Mouse (Mus musculus) adrenal gland, adult 18-20 months (tissue): ENCODE measurements around the gene Catsper3. TPM values are rescaled to one million over a fixed set of nuclear protein-coding genes. Genes with fewer than 3 reads are reported as not detected.

Experiments
- DNase-seq, 2 experiments: peaks; one replicate each; pipeline ENCODE4 v3.0.0; 2021 to 2022; ENCODE audit warnings: low spot score in 2 of 2
- total RNA-seq, 2 experiments: library from RNA; stranded (reverse); gene quantifications; 1 replicate in 1 of 2; 2 replicates in 1 of 2; pipeline ENCODE4 v1.2.3; 2021

Catsper3 gene
- total RNA-seq, 2 experiments from 2014 or later: not detected

DNA sequence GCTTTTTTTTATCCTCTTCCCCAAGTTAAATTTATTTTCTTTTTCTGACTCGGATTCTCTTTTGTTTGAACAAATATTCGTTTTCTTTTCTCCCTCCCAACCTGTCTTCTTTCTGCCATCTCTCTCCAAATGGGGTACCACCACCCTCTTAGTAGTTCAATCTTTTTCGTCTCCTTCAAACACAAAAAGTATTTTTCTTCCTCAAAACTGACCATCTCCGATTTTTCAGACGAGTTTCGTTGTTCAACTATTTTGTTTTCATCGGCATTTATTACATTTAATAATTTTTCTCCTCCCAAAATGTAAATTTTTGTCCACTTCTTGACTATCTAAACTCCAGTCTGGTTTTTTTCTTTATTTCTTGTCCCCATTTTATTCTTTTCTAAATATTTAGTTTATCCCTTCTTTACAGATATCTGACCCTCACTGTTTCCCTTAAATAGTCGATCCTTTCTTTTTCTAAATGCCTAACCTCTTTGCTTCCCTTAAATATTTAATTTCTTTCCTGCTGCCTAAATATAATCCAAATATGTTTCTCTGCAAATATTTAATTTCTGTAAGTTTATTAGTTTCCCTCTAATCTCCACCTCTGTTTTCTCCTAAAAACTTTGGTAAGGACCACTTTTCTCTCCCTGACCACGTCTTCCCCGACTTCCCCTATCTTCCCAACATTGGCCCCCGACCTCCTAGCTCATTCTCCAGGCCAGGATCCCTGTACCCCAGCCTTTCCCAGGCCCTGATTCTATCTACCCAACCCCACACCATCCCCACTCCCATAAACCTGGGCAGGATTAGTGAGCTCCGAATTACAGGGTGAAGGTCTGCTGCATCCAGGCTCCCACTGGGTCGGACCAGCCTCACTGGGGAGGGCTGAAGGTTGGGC lies 42.7 kb downstream of the Catsper3 start:
- no peak for DNase-seq

GRCm38 (mm10) chr13:55827679-55828140 lies 43.3 kb downstream of the Catsper3 start:
- DNase-seq: no peak

GRCm38 (mm10) chr13:55828141-55829017 lies 44.0 kb downstream of the Catsper3 start:
- no peak for DNase-seq

GRCm38 (mm10) chr13:55829018-55829655 lies 44.8 kb downstream of the Catsper3 start:
- no peak for DNase-seq

GRCm38 (mm10) chr13:55830081-55830832 lies 45.9 kb downstream of the Catsper3 start:
- DNase-seq: no peak

DNA sequence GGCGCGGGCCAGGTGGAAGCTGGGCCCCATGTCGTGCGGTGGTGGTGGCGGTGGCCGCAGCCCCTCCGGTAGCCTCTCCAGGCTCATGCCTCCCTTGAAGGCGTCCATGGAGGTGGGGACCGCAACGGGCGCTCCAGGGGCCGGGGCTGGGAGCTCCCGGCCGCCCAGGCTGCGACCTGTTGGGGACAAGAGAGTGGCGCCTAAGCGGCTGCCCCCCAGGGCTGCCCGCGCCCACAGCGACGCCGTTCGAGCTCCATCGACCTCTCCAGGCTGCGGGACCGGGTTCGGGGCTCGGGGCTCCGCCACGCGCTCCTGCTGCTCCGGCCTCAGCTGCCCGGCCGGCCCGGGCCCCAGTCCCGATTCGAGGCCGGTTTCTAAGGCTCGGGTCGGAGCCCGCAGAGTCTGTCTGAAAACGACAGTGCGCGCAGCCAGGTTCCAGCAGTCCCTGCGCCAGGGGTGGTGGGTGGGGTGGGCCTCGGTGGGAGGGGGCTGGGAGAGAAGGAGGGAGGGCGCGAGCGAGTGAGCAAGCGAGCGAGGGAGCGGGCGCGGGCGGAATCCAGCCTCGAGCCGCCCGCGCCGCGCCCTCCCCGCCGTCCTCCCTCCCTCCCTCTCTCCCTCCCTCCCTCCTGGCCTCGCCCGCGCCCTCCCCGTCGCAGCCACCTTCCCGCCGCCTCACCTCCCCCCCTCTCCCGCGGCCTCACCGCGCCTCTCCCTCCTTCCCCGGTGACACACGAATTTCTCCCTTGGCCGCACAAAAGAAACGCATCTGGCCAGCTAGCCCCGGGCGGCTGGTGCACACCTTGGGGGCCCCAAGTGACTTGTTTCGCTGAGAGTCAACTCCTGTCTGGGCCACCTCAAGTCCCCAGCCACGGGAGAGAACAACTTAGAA lies 46.7 kb downstream of the Catsper3 start:
- DNase-seq: no peak

DNA sequence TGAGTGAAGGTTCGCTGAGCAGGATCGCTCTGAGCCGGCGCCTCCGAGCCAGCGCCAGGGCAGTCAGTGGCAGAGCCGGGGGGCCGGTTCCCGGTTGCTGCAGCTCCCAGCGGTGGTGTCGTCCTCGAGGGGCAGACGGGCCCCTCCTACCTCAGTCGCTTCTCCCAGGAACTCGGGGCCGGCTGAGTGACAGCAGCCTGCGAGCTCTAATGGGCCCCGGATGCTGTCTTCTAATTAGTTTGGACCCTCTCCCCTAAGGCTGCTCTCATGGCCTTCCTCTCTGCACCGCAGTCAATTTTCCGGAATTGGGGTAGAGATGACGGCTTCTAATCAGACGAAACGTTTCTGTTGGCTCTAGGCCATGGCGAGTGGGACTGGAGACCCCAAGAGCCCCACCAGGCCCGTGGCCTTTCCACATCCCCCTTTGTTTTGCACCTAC lies 47.4 kb downstream of the Catsper3 start:
- DNase-seq: no peak

DNA sequence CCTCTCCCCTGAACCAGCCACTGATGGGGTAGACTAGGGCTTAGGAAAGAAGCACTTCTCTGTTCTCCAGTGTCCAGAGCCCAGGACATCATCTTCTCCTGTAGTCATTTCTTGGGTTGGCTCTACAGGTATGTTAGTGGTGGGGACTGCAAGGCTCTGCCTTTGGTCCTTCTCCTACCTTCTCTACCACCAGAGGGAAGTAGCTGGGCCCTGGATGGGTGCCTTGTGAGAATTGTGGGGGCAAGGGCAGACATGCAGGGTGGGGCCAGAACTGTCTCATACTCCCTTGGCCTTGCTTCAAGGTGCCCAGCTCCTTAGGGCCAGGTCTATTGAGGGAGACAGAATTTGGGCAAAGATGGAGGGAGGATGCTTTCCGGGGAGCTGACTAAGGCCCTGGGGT lies 48.2 kb downstream of the Catsper3 start:
- DNase-seq: no peak

DNA sequence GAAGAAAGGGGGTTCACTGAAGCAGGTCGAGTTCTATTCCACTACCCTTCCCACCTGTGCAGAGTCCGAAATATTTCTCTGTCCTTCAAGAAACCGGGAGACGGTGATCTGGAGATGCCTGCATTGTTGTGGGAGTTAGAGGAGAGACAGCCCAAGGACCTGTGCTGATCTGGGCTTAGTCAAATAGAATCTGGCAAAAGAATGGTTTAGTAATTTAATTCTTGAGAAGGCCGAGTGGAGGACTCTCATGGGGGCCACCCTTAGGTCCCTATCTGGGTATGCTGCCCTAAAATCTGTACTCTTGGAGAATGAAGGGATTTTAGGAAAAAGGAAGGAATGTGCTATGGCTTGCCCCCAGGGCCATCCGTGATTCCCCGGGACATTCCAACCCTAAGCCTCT lies 49.6 kb downstream of the Catsper3 start:
- no peak for DNase-seq

DNA sequence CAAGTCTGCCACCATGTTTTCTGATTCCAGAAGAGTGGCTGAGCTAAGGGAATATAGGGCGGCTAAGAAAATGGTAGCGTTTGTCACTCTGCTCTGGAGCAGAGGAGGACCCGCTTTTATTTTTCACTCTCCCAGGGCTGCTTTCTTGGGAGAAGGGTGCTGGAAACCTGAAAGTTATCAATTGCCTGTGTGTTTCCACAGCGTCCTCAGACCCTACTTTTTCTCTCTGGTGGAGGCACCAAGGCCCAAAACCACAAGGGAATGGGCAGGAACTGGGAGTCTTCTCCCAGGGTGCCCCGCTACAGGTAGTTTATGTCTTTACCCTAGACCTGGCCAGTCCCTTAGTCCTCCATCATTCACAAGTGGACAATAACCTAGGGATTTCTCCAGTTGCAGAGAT lies 50.3 kb downstream of the Catsper3 start:
- DNase-seq: no peak

DNA sequence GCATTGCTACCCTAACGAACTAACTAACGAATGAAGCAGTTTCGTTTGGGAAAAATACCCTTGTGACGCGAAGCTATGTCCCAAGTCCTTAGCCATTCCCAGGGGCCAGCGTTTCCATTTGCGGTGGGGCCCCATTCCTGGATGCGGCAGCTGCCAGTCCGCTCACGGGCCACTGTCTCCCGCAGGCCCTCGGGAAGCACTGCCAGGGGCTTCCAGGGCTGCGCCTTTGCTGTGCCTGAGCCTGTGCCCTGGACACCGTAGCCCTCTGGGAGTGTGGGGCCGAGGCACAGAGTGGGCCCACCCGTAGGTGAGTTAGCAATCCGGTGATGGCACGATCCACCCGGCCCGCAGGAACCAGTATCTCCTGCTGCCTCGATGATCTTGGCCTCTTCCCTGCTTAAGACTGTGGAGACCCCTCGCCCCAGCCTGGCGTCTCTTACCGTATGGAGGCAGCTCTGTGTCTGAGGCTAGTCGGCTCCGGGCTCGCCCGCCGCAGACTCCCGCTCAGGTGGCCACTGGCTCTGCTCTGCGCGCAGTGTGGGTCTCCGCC lies 51.3 kb downstream of the Catsper3 start:
- no peak for DNase-seq

GRCm38 (mm10) chr13:55836142-55836625 lies 51.8 kb downstream of the Catsper3 start, which contains the start of gene Pitx1:
Gene Pitx1, minus strand, starts transcription at chr13:55836192.
- no peak for DNase-seq

- DNase-seq: no peak
These were observed 52.7 kb downstream of the Catsper3 start for GRCm38 (mm10) chr13:55836786-55837780.

GRCm38 (mm10) chr13:55840223-55840622 lies 55.9 kb downstream of the Catsper3 start:
- DNase-seq: no peak

GRCm38 (mm10) chr13:55843700-55844099 lies 59.3 kb downstream of the Catsper3 start:
- no peak for DNase-seq

DNA sequence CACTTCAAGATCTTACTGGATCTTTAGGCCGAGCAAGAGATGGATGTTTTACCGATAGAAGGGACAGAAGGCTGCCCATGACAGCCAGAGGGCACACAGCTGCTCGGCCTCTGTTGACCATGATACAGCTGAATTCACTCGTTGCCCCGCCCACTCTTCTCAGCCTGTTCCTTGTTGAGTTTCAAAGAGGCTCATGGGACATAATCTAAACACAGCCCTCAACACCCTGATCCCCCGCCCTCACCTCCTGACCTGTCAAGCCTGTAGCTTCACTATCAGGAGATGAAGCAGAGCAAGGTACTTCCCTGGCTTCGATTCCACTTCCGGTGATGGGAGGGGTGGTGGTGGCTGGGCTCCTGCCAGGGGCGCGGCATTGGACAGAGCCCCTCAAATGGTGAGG lies 63.4 kb downstream of the Catsper3 start:
- no peak for DNase-seq

DNA sequence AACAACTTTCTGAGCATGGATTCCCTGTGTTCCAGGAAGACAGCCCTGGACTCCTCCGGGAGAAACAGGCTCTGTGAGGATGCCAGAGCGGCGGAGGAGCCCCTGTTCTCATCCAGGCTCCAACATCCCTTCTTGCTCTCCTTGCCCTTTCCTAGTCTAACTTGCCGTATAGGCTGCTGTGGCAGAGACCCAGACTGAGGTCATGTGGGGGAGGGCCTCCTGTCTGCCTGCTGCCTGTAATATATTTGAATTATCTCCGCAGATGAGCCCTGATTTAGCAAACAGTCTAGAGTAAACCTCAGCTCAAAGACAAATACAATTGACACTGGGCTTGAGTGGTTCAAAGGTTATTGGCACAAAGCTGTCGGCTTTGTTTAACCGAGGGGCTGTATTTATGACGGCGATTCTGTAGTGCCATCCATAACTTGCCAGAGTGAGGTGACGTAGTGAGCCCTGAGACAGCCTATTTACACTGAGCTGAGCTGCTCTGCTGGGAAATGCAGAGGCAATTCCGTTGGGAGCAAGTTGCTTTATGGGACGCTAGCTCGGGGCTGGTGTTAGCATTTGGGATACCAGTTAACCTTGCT lies 64.3 kb downstream of the Catsper3 start:
- no peak for DNase-seq
